ENCODE assay signal across 9 mouse cellular contexts in the genomic region with DNA sequence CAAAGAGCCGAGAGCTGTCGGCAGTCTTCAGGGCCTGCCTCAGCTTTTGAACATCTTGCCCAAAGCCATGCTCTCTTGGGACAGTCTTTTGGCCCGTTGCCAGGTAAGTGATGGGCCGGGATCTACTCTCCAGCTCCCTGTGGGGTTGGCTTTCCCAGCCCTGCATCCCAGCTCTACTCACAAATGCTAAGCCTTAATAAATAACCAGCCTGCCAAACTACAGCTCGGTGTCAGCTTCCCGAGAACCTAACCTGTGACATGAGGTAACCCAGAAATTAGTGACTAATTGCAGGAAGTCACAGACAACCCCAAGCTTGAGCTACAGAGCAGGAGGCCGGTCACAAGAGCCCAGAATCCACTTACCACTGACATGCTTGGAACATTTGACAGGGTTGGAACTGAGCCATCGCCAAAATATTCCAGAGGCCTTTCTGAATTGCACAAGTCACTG.
DNase-seq lines count a peak whose midpoint lies in the region; ATAC-seq and TF ChIP-seq lines count a peak whose summit lies in the region.
"Had no signal": no experiment of that assay in that cellular context is flagged by ENCODE, and none has a peak within 500 bp of the region (broad histone marks: within the 10 kb centered on the region; RNA-seq: fewer than 3 reads in every experiment).

No protein-coding gene starts in this region.

- DNase-seq in embryo, embryonic 11.5 days (ENCODE audit: low read depth, low spot score): peak; percentile 14
- no peak for DNase-seq in embryo, embryonic 9.5 days (ENCODE audit: extremely low spot score)
- peak; percentile 1 for DNase-seq in 3134 (ENCODE audit: extremely low read depth, insufficient read length, low spot score)
- DNase-seq in cerebellum, postnatal 10 days: peak; percentile 69 to 80
- peak; percentile 78 for DNase-seq in kidney, adult 2 months
- DNase-seq in lung, postnatal 4 days: peak; percentile 59 to 64
- no peak for DNase-seq in forebrain, embryonic 10.5 days (ENCODE audit: extremely low spot score, low spot score)
- DNase-seq: liver, embryonic 13.5 days had no signal

- no peak for TF ChIP-seq CTCF in kidney, adult 2 months (conservative IDR thresholded peaks at IDR 0.05; ENCODE audit: insufficient read depth, insufficient read length, low read depth, low read length)

- TF ChIP-seq POLR2A in kidney, adult 2 months (IDR thresholded peaks at IDR 0.05; ENCODE audit: low read depth, low read length): no peak

- H3K4me3 ChIP-seq in kidney, adult 2 months (ENCODE audit: insufficient read depth, low read depth, low read length): no peak overlapping the region
- H3K4me3 ChIP-seq in forebrain, embryonic 10.5 days: no peak overlapping the region
- H3K4me3 ChIP-seq: liver, embryonic 13.5 days had no signal

- no peaks in the 10 kb centered on the region for H3K9me3 ChIP-seq in forebrain, embryonic 10.5 days
- H3K9me3 ChIP-seq: liver, embryonic 13.5 days had no signal

- no peak overlapping the region for H3K27ac ChIP-seq in kidney, adult 2 months (ENCODE audit: insufficient read depth, low read depth, low read length)
- no peak overlapping the region for H3K27ac ChIP-seq in forebrain, embryonic 10.5 days
- H3K27ac ChIP-seq: liver, embryonic 13.5 days had no signal

- H3K36me3 ChIP-seq in kidney, adult 2 months (ENCODE audit: control insufficient read depth, insufficient read depth, low read length): no peaks in the 10 kb centered on the region
- H3K36me3 ChIP-seq in forebrain, embryonic 10.5 days (replicated peaks): no peaks in the 10 kb centered on the region
- H3K36me3 ChIP-seq: liver, embryonic 13.5 days had no signal

- no peaks in the 10 kb centered on the region for H3K27me3 ChIP-seq in kidney, adult 2 months (replicated peaks; ENCODE audit: control insufficient read depth, insufficient read depth, low read length)
- H3K27me3 ChIP-seq in forebrain, embryonic 10.5 days (ENCODE audit: poor library complexity, severe bottlenecking): peaks cover 23% of the 10 kb centered on the region
- H3K27me3 ChIP-seq: liver, embryonic 13.5 days had no signal

- no peak for ATAC-seq in inflammation-experienced regulatory T-cells, adult 6 months

- H3K4me1 ChIP-seq in kidney, adult 2 months (ENCODE audit: control insufficient read depth, insufficient read depth, low read length): no peaks in the 10 kb centered on the region
- H3K4me1 ChIP-seq in forebrain, embryonic 10.5 days: no peaks in the 10 kb centered on the region
- H3K4me1 ChIP-seq: liver, embryonic 13.5 days had no signal

- 16% methylated on average over 8 of the region's 8 CpGs for WGBS in kidney, adult 2 months
- WGBS in forebrain, embryonic 10.5 days: 76% methylated on average over 8 of the region's 8 CpGs

Comparison
In these comparisons a context has a peak if more than half of its experiments do, and no peak if none do; other contexts are left out.
1. DNase-seq: peak in embryo, embryonic 11.5 days (single experiment), 3134 (single experiment), cerebellum, postnatal 10 days (2 of 2), kidney, adult 2 months (single experiment) and lung, postnatal 4 days (2 of 2); none in embryo, embryonic 9.5 days (single experiment) and forebrain, embryonic 10.5 days (single experiment).